Mouse (Mus musculus) T-cell, adult 66 days (primary cell): Measurements from ENCODE around the gene Abca15. TPM values are rescaled to one million over a fixed set of nuclear protein-coding genes. Genes with fewer than 3 reads are reported as not detected.

Experiments
- total RNA-seq, 2 experiments: library from RNA; stranded (reverse); gene quantifications; 3 replicates in 1 of 2; 4 replicates in 1 of 2; pipeline ENCODE4 v1.2.4; 2023

Gene Abca15
- total RNA-seq, result not detected

GRCm38 (mm10) chr7:120328087-120328793 is at the start of gene Abca15:
TSS of gene Abca15 (plus strand) at chr7:120328670.

GRCm38 (mm10) chr7:120409447-120409846 is 81.0 kb downstream of the Abca15 start, which contains the start of gene Abca16:
TSS of gene Abca16 (plus strand) at chr7:120409647.

Other genes starting within 250 kb of the Abca15 start
- gene Dnah3, start 233.4 kb upstream of the Abca15 start, total RNA-seq, result not detected
- gene Tmem159, start 226.3 kb upstream of the Abca15 start, total RNA-seq, result 1 to 10 TPM in 1 of 2 experiments, under 1 TPM in 1; 0.41 to 1.8 TPM
- gene Zp2, start 183.4 kb upstream of the Abca15 start, total RNA-seq, result not detected
- not detected for gene Anks4b, start 154.8 kb upstream of the Abca15 start, total RNA-seq
- not detected for gene Crym, start 126.6 kb upstream of the Abca15 start, total RNA-seq
- gene Abca14, start 124.7 kb upstream of the Abca15 start, total RNA-seq, result not detected
- not detected for gene Abca16, start 81.0 kb downstream of the Abca15 start, total RNA-seq